ENCODE assay signal across 30 mouse cellular contexts in genomic region chr5:144684184-144684583, GRCm38 (mm10).
"Had no signal": no experiment of that assay in that cellular context is flagged by ENCODE, and none has a peak within 500 bp of the region (broad histone marks: within the 10 kb centered on the region; RNA-seq: fewer than 3 reads in every experiment).

No protein-coding gene starts in this region.

- H3K9ac ChIP-seq: heart, embryonic 12.5 days; heart, embryonic 13.5 days; heart, embryonic 15.5 days; hindbrain, embryonic 12.5 days; hindbrain, embryonic 13.5 days; hindbrain, embryonic 14.5 days; hindbrain, embryonic 15.5 days; intestine, embryonic 15.5 days; kidney, embryonic 15.5 days had no signal

- H3K9me3 ChIP-seq: heart, embryonic 12.5 days; heart, embryonic 13.5 days; heart, embryonic 15.5 days; hindbrain, embryonic 10.5 days; hindbrain, embryonic 12.5 days; hindbrain, embryonic 13.5 days; hindbrain, embryonic 15.5 days; intestine, embryonic 15.5 days; kidney, embryonic 15.5 days had no signal

- DNase-seq: heart, postnatal 10 days; heart, postnatal 14 days; heart, postnatal 36 days; heart, postnatal 4 days; kidney, adult 11 months; kidney, adult 18-20 months; kidney, adult 2 months; kidney, adult 9 months; kidney, postnatal 10 days; kidney, postnatal 14 days; kidney, postnatal 25 days; kidney, postnatal 36 days; kidney, postnatal 4 days; layer of hippocampus, adult 9-11 months; layer of hippocampus, postnatal 36 days had no signal

- H3K4me2 ChIP-seq: heart, embryonic 11.5 days; heart, embryonic 12.5 days; heart, embryonic 13.5 days; heart, embryonic 15.5 days; hindbrain, embryonic 12.5 days; hindbrain, embryonic 13.5 days; hindbrain, embryonic 14.5 days; hindbrain, embryonic 15.5 days; intestine, embryonic 15.5 days; kidney, embryonic 15.5 days had no signal

- H3K27me3 ChIP-seq: heart, embryonic 12.5 days; heart, embryonic 13.5 days; heart, embryonic 15.5 days; hindbrain, embryonic 12.5 days; hindbrain, embryonic 13.5 days; hindbrain, embryonic 15.5 days; intestine, embryonic 15.5 days; kidney, embryonic 15.5 days had no signal

- H3K36me3 ChIP-seq: heart, embryonic 12.5 days; heart, embryonic 13.5 days; heart, embryonic 15.5 days; hindbrain, embryonic 10.5 days; hindbrain, embryonic 12.5 days; hindbrain, embryonic 13.5 days; hindbrain, embryonic 15.5 days; intestine, embryonic 15.5 days; kidney, embryonic 15.5 days had no signal

- H3K27ac ChIP-seq: heart, embryonic 13.5 days; heart, embryonic 15.5 days; hindbrain, embryonic 10.5 days; hindbrain, embryonic 12.5 days; hindbrain, embryonic 13.5 days; hindbrain, embryonic 14.5 days; hindbrain, embryonic 15.5 days; hindbrain, postnatal 0 days; intestine, embryonic 15.5 days; kidney, embryonic 15.5 days; kidney, postnatal 0 days; layer of hippocampus, adult 2 months; left cerebral cortex, adult 2 months had no signal

- H3K4me1 ChIP-seq: heart, embryonic 13.5 days; heart, embryonic 15.5 days; hindbrain, embryonic 15.5 days; intestine, embryonic 15.5 days had no signal

- H3K4me3 ChIP-seq: heart, embryonic 12.5 days; heart, embryonic 13.5 days; heart, embryonic 15.5 days; hindbrain, embryonic 10.5 days; hindbrain, embryonic 12.5 days; hindbrain, embryonic 13.5 days; hindbrain, embryonic 15.5 days; intestine, embryonic 15.5 days; kidney, embryonic 15.5 days; layer of hippocampus, adult 2 months; left cerebral cortex, adult 2 months had no signal
